ENCODE assay signal across 10 mouse cellular contexts in genomic region chr11:89000527-89000819, GRCm38 (mm10). TPM values are rescaled to one million over a fixed set of nuclear protein-coding genes. Genes with fewer than 3 reads are reported as not detected.
DNase-seq lines count a peak whose midpoint lies in the region; ATAC-seq and TF ChIP-seq lines count a peak whose summit lies in the region.
"Had no signal": no experiment of that assay in that cellular context is flagged by ENCODE, and none has a peak within 500 bp of the region (broad histone marks: within the 10 kb centered on the region; RNA-seq: fewer than 3 reads in every experiment).

No protein-coding gene starts in this region.

- H3K4me1 ChIP-seq in kidney, embryonic 16.5 days (ENCODE audit: insufficient read depth, low read length) = 0 out of 2 replicates have a peak, but pooled peaks cover 9% of the 10 kb centered on the region
- peaks cover 5% of the 10 kb centered on the region for H3K4me1 ChIP-seq in ES-Bruce4 (ENCODE audit: control insufficient read depth, insufficient read depth, low read length)
- peaks cover 25% of the 10 kb centered on the region for H3K4me1 ChIP-seq in brown adipose tissue, adult 24 weeks (ENCODE audit: control insufficient read depth, insufficient read depth, insufficient read length, low read length)
- H3K4me1 ChIP-seq in liver, embryonic 13.5 days (replicated peaks) = peaks cover 81% of the 10 kb centered on the region

- no peak for TF ChIP-seq EP300 in ES-Bruce4 (IDR thresholded peaks at IDR 0.05; ENCODE audit: insufficient read depth, low read depth, low read length)

- TF ChIP-seq CTCF in ES-Bruce4 (IDR thresholded peaks at IDR 0.05; ENCODE audit: low read depth, low read length) = no peak

- no peaks in the 10 kb centered on the region for H3K9me3 ChIP-seq in kidney, embryonic 16.5 days (ENCODE audit: low read length)
- no peaks in the 10 kb centered on the region for H3K9me3 ChIP-seq in ES-Bruce4 (replicated peaks; ENCODE audit: control insufficient read depth, insufficient read depth, low read length, poor library complexity, severe bottlenecking)
- H3K9me3 ChIP-seq in liver, embryonic 13.5 days (replicated peaks) = no peaks in the 10 kb centered on the region

- H3K36me3 ChIP-seq in kidney, embryonic 16.5 days (ENCODE audit: insufficient read depth, low read length) = no peaks in the 10 kb centered on the region
- peaks cover 8% of the 10 kb centered on the region; the same call in 1 of the 2 replicates for H3K36me3 ChIP-seq in ES-Bruce4 (ENCODE audit: control insufficient read depth, insufficient read depth, low read length, poor library complexity, severe bottlenecking)
- peaks cover 29% of the 10 kb centered on the region for H3K36me3 ChIP-seq in liver, embryonic 13.5 days

- ATAC-seq in kidney, embryonic 16.5 days (ENCODE audit: low FRiP score, low TSS enrichment) = no peak
- ATAC-seq in liver, embryonic 13.5 days (ENCODE audit: low read depth) = no peak

- 0 out of 2 replicates have a peak overlapping the region, but pooled peaks have one; percentile 30 for H3K27ac ChIP-seq in kidney, embryonic 16.5 days (ENCODE audit: low read length)
- no peak overlapping the region for H3K27ac ChIP-seq in ES-Bruce4 (ENCODE audit: insufficient read depth, low read length)
- peak overlapping the region; percentile 91 for H3K27ac ChIP-seq in brown adipose tissue, adult 24 weeks (replicated peaks; ENCODE audit: low read depth, low read length)
- H3K27ac ChIP-seq in liver, embryonic 13.5 days = peak overlapping the region; percentile 80

- peak overlapping the region; percentile 76 for H3K9ac ChIP-seq in kidney, embryonic 16.5 days (replicated peaks; ENCODE audit: low read length)
- H3K9ac ChIP-seq in ES-Bruce4 (ENCODE audit: low read depth, poor library complexity, severe bottlenecking) = peak overlapping the region; percentile 66
- peak overlapping the region; percentile 89 for H3K9ac ChIP-seq in liver, embryonic 13.5 days

- no peaks in the 10 kb centered on the region for H3K27me3 ChIP-seq in kidney, embryonic 16.5 days (ENCODE audit: insufficient read depth, low read length)
- H3K27me3 ChIP-seq in ES-Bruce4 (ENCODE audit: control insufficient read depth, insufficient read depth, low read length, poor library complexity, severe bottlenecking) = no peaks in the 10 kb centered on the region
- H3K27me3 ChIP-seq in liver, embryonic 13.5 days = no peaks in the 10 kb centered on the region

- H3K4me3 ChIP-seq in kidney, embryonic 16.5 days (ENCODE audit: low read length) = peak overlapping the region; percentile 70
- H3K4me3 ChIP-seq in ES-Bruce4 (ENCODE audit: low read depth, low read length) = peak overlapping the region; percentile 73
- H3K4me3 ChIP-seq in brown adipose tissue, adult 24 weeks (ENCODE audit: insufficient read depth, low read depth, low read length) = peak overlapping the region; percentile 68
- peak overlapping the region; percentile 78 for H3K4me3 ChIP-seq in liver, embryonic 13.5 days (replicated peaks)

- DNase-seq in kidney, postnatal 25 days = no peak
- DNase-seq in liver, embryonic 13.5 days = no peak
- DNase-seq in urinary bladder, postnatal 25 days (ENCODE audit: low spot score) = no peak
- DNase-seq in urinary bladder, postnatal 36 days (ENCODE audit: low spot score in 2 of 2) = no peak
- DNase-seq in embryo, embryonic 9.5 days (ENCODE audit: extremely low spot score) = no peak
- DNase-seq: adrenal gland, postnatal 25 days; left cerebral cortex, postnatal 4 days had no signal

- peak overlapping the region; percentile 60 for H3K4me2 ChIP-seq in kidney, embryonic 16.5 days (replicated peaks; ENCODE audit: low read depth, low read length)
- peak overlapping the region; percentile 91 for H3K4me2 ChIP-seq in liver, embryonic 13.5 days

- TF ChIP-seq POLR2A in ES-Bruce4 (IDR thresholded peaks at IDR 0.05; ENCODE audit: insufficient read depth, low read length) = no peak

RNA-seq across cellular contexts. Expression of gene Trim25, which starts 1.3 kb away (rescaled TPM):
- polyA plus RNA-seq in kidney, embryonic 16.5 days (2015; fragmentation: Nextera tagmentation; extraction: Ambion mirVana) = 17.0 and 17.8 TPM in 2 replicates
- 47.3 and 49.9 TPM in 2 replicates for polyA plus RNA-seq in ES-Bruce4 (2011; ENCODE audit: insufficient read depth, insufficient read length, low read depth, missing spikeins)
- 7.9 and 8.6 TPM in 2 replicates for polyA plus RNA-seq in brown adipose tissue, adult 24 weeks (2012; ENCODE audit: insufficient read depth, insufficient read length, missing spikeins)
- polyA plus RNA-seq in liver, embryonic 13.5 days (2015; fragmentation: Nextera tagmentation; extraction: Ambion mirVana) = 18.0 and 20.6 TPM in 2 replicates

RNA-seq across cellular contexts. Expression of gene Coil, which starts 30.4 kb away (rescaled TPM):
- polyA plus RNA-seq in kidney, embryonic 16.5 days (2015; fragmentation: Nextera tagmentation; extraction: Ambion mirVana) = 16.7 and 17.4 TPM in 2 replicates
- polyA plus RNA-seq in ES-Bruce4 (2011; ENCODE audit: insufficient read depth, insufficient read length, low read depth, missing spikeins) = 32.7 and 33.5 TPM in 2 replicates
- 2.4 and 3.0 TPM in 2 replicates for polyA plus RNA-seq in brown adipose tissue, adult 24 weeks (2012; ENCODE audit: insufficient read depth, insufficient read length, missing spikeins)
- polyA plus RNA-seq in liver, embryonic 13.5 days (2015; fragmentation: Nextera tagmentation; extraction: Ambion mirVana) = 5.6 and 7.1 TPM in 2 replicates

RNA-seq across cellular contexts. Expression of gene Elobl, which starts 33.7 kb away (rescaled TPM):
- polyA plus RNA-seq in kidney, embryonic 16.5 days (2015; fragmentation: Nextera tagmentation; extraction: Ambion mirVana) = not detected in 2 replicates
- polyA plus RNA-seq in ES-Bruce4 (2011; ENCODE audit: insufficient read depth, insufficient read length, low read depth, missing spikeins) = 12.6 and 13.8 TPM in 2 replicates
- not detected in 2 replicates for polyA plus RNA-seq in brown adipose tissue, adult 24 weeks (2012; ENCODE audit: insufficient read depth, insufficient read length, missing spikeins)
- polyA plus RNA-seq in liver, embryonic 13.5 days (2015; fragmentation: Nextera tagmentation; extraction: Ambion mirVana) = not detected in 2 replicates

RNA-seq across cellular contexts. Expression of gene Scpep1, which starts 45.2 kb away (rescaled TPM):
- polyA plus RNA-seq in kidney, embryonic 16.5 days (2015; fragmentation: Nextera tagmentation; extraction: Ambion mirVana) = 143 and 158 TPM in 2 replicates
- 186 and 188 TPM in 2 replicates for polyA plus RNA-seq in ES-Bruce4 (2011; ENCODE audit: insufficient read depth, insufficient read length, low read depth, missing spikeins)
- polyA plus RNA-seq in brown adipose tissue, adult 24 weeks (2012; ENCODE audit: insufficient read depth, insufficient read length, missing spikeins) = 56.9 and 57.0 TPM in 2 replicates
- 40.4 and 47.1 TPM in 2 replicates for polyA plus RNA-seq in liver, embryonic 13.5 days (2015; fragmentation: Nextera tagmentation; extraction: Ambion mirVana)

Comparison
In these comparisons a context has a peak if more than half of its experiments do, and no peak if none do; other contexts are left out.
1. RNA of gene Elobl, which starts 33.7 kb away (polyA plus RNA-seq): 12.6 to 13.8 TPM in ES-Bruce4; not detected in kidney, embryonic 16.5 days, not detected in brown adipose tissue, adult 24 weeks and not detected in liver, embryonic 13.5 days; every median in the first group is over 10 times any median in the second.
2. Peak in every context shown above with its lines, with median percentiles within 50 percentile points of each other: H3K4me3 ChIP-seq and H3K9ac ChIP-seq.